Mouse (Mus musculus) myocyte (in vitro differentiated cells): Measurements from ENCODE around the gene Adam12. TPM values are rescaled to one million over a fixed set of nuclear protein-coding genes. Genes with fewer than 3 reads are reported as not detected.
A peak's percentile ranks its signal among the peaks of the same experiment; 100 is the strongest.

Experiments used
- H3K27me3 ChIP-seq: one replicate; pipeline ENCODE4 v1.6.1; 2011; ENCODE audit not compliant: control insufficient read depth, insufficient read depth, insufficient read length
- H3K36me3 ChIP-seq: one replicate; pipeline ENCODE4 v1.6.1; 2011; ENCODE audit not compliant: control insufficient read depth, insufficient read depth
- H3K4me2 ChIP-seq: one replicate; pipeline ENCODE4 v1.6.1; 2011; ENCODE audit warnings: low read depth, control low read depth
- H3K4me3 ChIP-seq: one replicate; pipeline ENCODE4 v1.5.1; 2011; ENCODE audit warnings: mild to moderate bottlenecking, control low read depth, moderate library complexity
- H3K79me2 ChIP-seq: one replicate; pipeline ENCODE4 v1.6.1; 2011; ENCODE audit not compliant: control insufficient read depth, insufficient read depth
- H3ac ChIP-seq: one replicate; pipeline ENCODE4 v1.6.1; 2011; ENCODE audit not compliant: control insufficient read depth, insufficient read length
- CEBPB ChIP-seq: IDR thresholded peaks from 2 replicates; pipeline ENCODE4 v1.6.1; 2011; ENCODE audit warnings: mild to moderate bottlenecking, moderate library complexity; ENCODE audit not compliant: poor library complexity, insufficient read depth, severe bottlenecking
- E2F4 ChIP-seq: IDR thresholded peaks from one replicate; pipeline ENCODE4 v1.6.1; 2011; ENCODE audit warnings: mild to moderate bottlenecking, control low read depth, moderate library complexity; ENCODE audit not compliant: insufficient read depth
- MAX ChIP-seq: IDR thresholded peaks from one replicate; pipeline ENCODE4 v1.6.1; 2011; ENCODE audit warnings: low read depth, mild to moderate bottlenecking, control low read depth
- MYOD1 ChIP-seq, 3 experiments: IDR thresholded peaks; one replicate each; pipeline ENCODE4 v1.6.1; 2011; ENCODE audit warnings: control low read depth in 2 of 3, low read depth in 2 of 3, mild to moderate bottlenecking in 2 of 3, moderate library complexity in 1 of 3; ENCODE audit not compliant: insufficient read length in 2 of 3, control insufficient read depth in 1 of 3
- MYOG ChIP-seq, 3 experiments: IDR thresholded peaks; one replicate each; pipeline ENCODE4 v1.6.1; 2011; ENCODE audit warnings: control low read depth in 2 of 3, low read depth in 2 of 3, mild to moderate bottlenecking in 2 of 3; ENCODE audit not compliant: insufficient read length in 2 of 3, control insufficient read depth in 1 of 3, insufficient read depth in 1 of 3
- POLR2A ChIP-seq: IDR thresholded peaks from one replicate; pipeline ENCODE4 v1.6.1; 2011; ENCODE audit warnings: low read depth, mild to moderate bottlenecking, control low read depth, moderate library complexity; ENCODE audit not compliant: insufficient read length
- POLR2AphosphoS2 ChIP-seq: IDR thresholded peaks from one replicate; pipeline ENCODE4 v1.6.1; 2011; ENCODE audit warnings: low read depth, control low read depth; ENCODE audit not compliant: insufficient read length
- REST ChIP-seq: IDR thresholded peaks from one replicate; pipeline ENCODE4 v1.6.1; 2011; ENCODE audit warnings: mild to moderate bottlenecking, control low read depth, moderate library complexity; ENCODE audit not compliant: insufficient read depth, insufficient read length
- SRF ChIP-seq: IDR thresholded peaks from one replicate; pipeline ENCODE4 v1.6.1; 2011; ENCODE audit warnings: low read depth; ENCODE audit not compliant: control insufficient read depth, insufficient read length
- TCF12 ChIP-seq: IDR thresholded peaks from one replicate; pipeline ENCODE4 v1.6.1; 2011; ENCODE audit warnings: mild to moderate bottlenecking, control low read depth; ENCODE audit not compliant: poor library complexity, insufficient read depth, severe bottlenecking
- TCF3 ChIP-seq: IDR thresholded peaks from one replicate; pipeline ENCODE4 v1.6.1; 2011; ENCODE audit warnings: low read depth, control low read depth; ENCODE audit not compliant: insufficient read length
- USF1 ChIP-seq: IDR thresholded peaks from one replicate; pipeline ENCODE4 v1.6.1; 2011; ENCODE audit warnings: low read depth, mild to moderate bottlenecking, control low read depth, moderate library complexity
- polyA plus RNA-seq: library from polyadenylated mRNA; unstranded; fragments of >200 nt; fragmentation: generic; extraction: Trizol; gene quantifications from one replicate; pipeline ENCODE4 v1.2.1, GENCODE M21; 2012; ENCODE audit warnings: missing spikeins

Gene Adam12
- polyA plus RNA-seq, 1 experiment: 7.2 TPM

DNA sequence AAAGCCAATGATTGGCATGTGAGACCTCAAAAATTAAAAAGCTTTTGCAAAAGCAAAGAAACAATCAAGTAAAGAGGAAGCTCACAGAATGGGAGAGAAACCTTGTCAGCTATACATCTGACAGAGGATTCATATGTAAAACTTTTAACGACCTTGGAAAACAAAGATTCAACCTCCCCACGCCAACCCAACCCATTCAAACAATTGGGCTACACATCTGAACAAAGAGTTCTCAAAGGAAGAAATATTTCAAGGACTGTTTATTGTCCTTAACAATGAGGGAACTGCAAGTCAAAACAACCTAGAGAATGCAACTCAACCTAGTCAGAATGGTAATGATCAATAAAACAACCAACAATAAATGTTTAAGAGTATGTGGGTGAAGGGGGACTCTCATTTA is 284.6 kb downstream of the Adam12 start:
- TF ChIP-seq TCF12 (no peak), MYOG (IDR thresholded peaks at IDR 0.05; ENCODE audit: control insufficient read depth in 1 of 3, insufficient read depth in 1 of 3, insufficient read length in 2 of 3, low read depth in 2 of 3) (no peak), CEBPB (no peak), TCF3 (no peak), MYOD1 (IDR thresholded peaks at IDR 0.05; ENCODE audit: control insufficient read depth in 1 of 3, insufficient read length in 2 of 3, low read depth in 2 of 3) (no peak), POLR2A (no peak), E2F4 (no peak), MAX (no peak), REST (no peak), SRF (no peak), USF1 (no peak), POLR2AphosphoS2 (no peak)
- Histone ChIP-seq H3K4me2 (no peak overlapping the region), H3K36me3 (peaks cover 4% of the 10 kb centered on the region), H3ac (no peak overlapping the region), H3K79me2 (no peaks in the 10 kb centered on the region), H3K4me3 (no peak overlapping the region), H3K27me3 (no peaks in the 10 kb centered on the region)

DNA sequence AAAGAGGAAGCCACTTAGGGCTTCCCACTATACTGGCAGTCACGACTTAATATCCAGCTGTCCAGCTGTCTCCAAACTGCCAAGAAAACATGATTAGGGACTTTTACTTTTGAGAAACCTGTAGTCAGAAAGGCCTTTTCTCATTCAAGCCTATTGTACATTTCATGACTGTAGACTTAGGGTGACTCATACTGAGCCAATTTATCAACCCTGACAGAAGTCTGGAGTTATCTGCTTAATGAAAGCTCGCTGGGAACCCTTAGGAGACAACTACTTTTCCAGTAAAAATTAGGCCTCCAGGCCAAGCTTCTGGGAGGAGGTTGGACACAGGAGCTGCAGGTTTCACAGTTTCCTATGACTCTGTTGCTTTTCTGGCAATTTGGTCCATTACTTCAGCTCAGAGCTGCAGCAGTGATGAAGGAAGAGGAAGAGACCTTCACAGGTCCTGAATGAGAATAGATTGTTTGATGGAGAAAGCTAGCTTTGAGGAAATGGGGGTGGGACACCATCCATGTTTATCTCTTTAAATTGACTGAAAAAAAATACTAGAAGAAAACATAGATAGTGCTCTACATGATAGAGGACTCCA is 285.1 kb downstream of the Adam12 start:
- no peak overlapping the region for H3ac ChIP-seq
- TF ChIP-seq POLR2A: no peak
- TF ChIP-seq TCF12: no peak
- no peak for TF ChIP-seq SRF
- no peak for TF ChIP-seq TCF3
- no peak for TF ChIP-seq USF1
- TF ChIP-seq MYOG (IDR thresholded peaks at IDR 0.05; ENCODE audit: control insufficient read depth in 1 of 3, insufficient read depth in 1 of 3, insufficient read length in 2 of 3, low read depth in 2 of 3): no peak
- TF ChIP-seq E2F4: no peak
- H3K79me2 ChIP-seq: no peaks in the 10 kb centered on the region
- H3K4me3 ChIP-seq: no peak overlapping the region
- H3K36me3 ChIP-seq: peaks cover 4% of the 10 kb centered on the region
- H3K27me3 ChIP-seq: no peaks in the 10 kb centered on the region
- peak overlapping the region; percentile 44 for H3K4me2 ChIP-seq

- H3K27me3 ChIP-seq: no peaks in the 10 kb centered on the region
- H3K4me3 ChIP-seq: no peak overlapping the region
- H3K36me3 ChIP-seq: peaks cover 1% of the 10 kb centered on the region
- H3K79me2 ChIP-seq: no peaks in the 10 kb centered on the region
- TF ChIP-seq E2F4 (no peak), MYOG (IDR thresholded peaks at IDR 0.05; ENCODE audit: control insufficient read depth in 1 of 3, insufficient read depth in 1 of 3, insufficient read length in 2 of 3, low read depth in 2 of 3) (no peak), SRF (no peak), POLR2A (no peak), TCF12 (no peak), TCF3 (no peak), USF1 (no peak)
- peak overlapping the region; percentile 44 for H3K4me2 ChIP-seq
- no peak overlapping the region for H3ac ChIP-seq
Observed at GRCm38 (mm10) chr7:133946113-133946512, 285.8 kb downstream of the Adam12 start.

DNA sequence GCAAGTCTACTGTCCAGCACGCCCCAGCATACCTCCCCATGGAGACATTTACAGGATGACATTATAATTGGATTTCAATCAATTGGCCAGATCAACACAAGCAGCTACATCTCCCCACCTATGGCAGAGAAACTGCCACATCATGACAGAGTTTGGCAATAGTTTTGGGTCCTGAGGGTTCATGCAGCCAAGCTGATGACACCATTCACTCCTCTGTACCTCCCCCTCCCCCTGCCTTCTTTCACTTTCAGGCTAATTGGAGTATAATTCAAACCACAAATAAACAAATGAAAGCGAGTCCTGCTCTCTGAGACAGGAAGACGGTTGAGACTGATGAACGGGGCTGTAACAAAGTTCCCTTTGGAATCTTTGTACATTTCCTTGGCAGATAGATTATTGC is 291.5 kb downstream of the Adam12 start:
- Histone ChIP-seq H3ac (no peak overlapping the region), H3K79me2 (no peaks in the 10 kb centered on the region), H3K4me2 (no peak overlapping the region), H3K27me3 (no peaks in the 10 kb centered on the region), H3K36me3 (no peaks in the 10 kb centered on the region), H3K4me3 (no peak overlapping the region)
- TF ChIP-seq E2F4 (no peak), POLR2AphosphoS2 (no peak), TCF3 (no peak), MAX (no peak), SRF (no peak), CEBPB (no peak), USF1 (no peak), TCF12 (no peak), MYOG (IDR thresholded peaks at IDR 0.05; ENCODE audit: control insufficient read depth in 1 of 3, insufficient read depth in 1 of 3, insufficient read length in 2 of 3, low read depth in 2 of 3) (no peak), MYOD1 (IDR thresholded peaks at IDR 0.05; ENCODE audit: control insufficient read depth in 1 of 3, insufficient read length in 2 of 3, low read depth in 2 of 3) (no peak), POLR2A (no peak), REST (no peak)

- no peak overlapping the region for H3K4me2 ChIP-seq
- no peak for TF ChIP-seq USF1
- TF ChIP-seq E2F4: no peak
- TF ChIP-seq TCF12: peak; percentile 6
- peak; percentile 6 for TF ChIP-seq TCF3
- TF ChIP-seq MYOD1 (IDR thresholded peaks at IDR 0.05; ENCODE audit: control insufficient read depth in 1 of 3, insufficient read length in 2 of 3, low read depth in 2 of 3): peak; percentile 69 to 96 (median 95)
- peak in 1 of 3 experiments; percentile 33 for TF ChIP-seq MYOG (IDR thresholded peaks at IDR 0.05; ENCODE audit: control insufficient read depth in 1 of 3, insufficient read depth in 1 of 3, insufficient read length in 2 of 3, low read depth in 2 of 3)
- TF ChIP-seq CEBPB: no peak
- TF ChIP-seq REST: no peak
- H3ac ChIP-seq: no peak overlapping the region
- no peak overlapping the region for H3K4me3 ChIP-seq
- H3K36me3 ChIP-seq: no peaks in the 10 kb centered on the region
- H3K27me3 ChIP-seq: no peaks in the 10 kb centered on the region
- no peaks in the 10 kb centered on the region for H3K79me2 ChIP-seq
Observed at GRCm38 (mm10) chr7:133937473-133937872, 294.5 kb downstream of the Adam12 start.
